Mouse (Mus musculus) embryonic fibroblast, embryonic 13.5 days (primary cell): ENCODE results near the gene Gimap7. TPM values are rescaled to one million over a fixed set of nuclear protein-coding genes. Genes with fewer than 3 reads are reported as not detected.

Source experiments
- H3K27ac ChIP-seq: 2 replicates; pipeline ENCODE4 v1.5.1; 2012; ENCODE audit warnings: low read length, control low read depth, inconsistent platforms; ENCODE audit not compliant: insufficient read depth
- H3K4me1 ChIP-seq: 2 replicates; pipeline ENCODE4 v1.6.1; 2011; ENCODE audit warnings: low read length; ENCODE audit not compliant: control insufficient read depth, insufficient read depth
- H3K4me3 ChIP-seq: 2 replicates; pipeline ENCODE4 v1.5.1; 2011; ENCODE audit warnings: mild to moderate bottlenecking, control low read depth, low read length; ENCODE audit not compliant: insufficient read depth
- CTCF ChIP-seq: IDR thresholded peaks from 2 replicates; pipeline ENCODE4 v1.5.1; 2011; ENCODE audit warnings: mild to moderate bottlenecking, control low read depth, low read length, moderate library complexity, borderline replicate concordance; ENCODE audit not compliant: insufficient read depth
- POLR2A ChIP-seq: IDR thresholded peaks from 2 replicates; pipeline ENCODE4 v1.6.1; 2011; ENCODE audit warnings: low read depth, mild to moderate bottlenecking, control low read depth, low read length, moderate library complexity
- polyA plus RNA-seq: library from polyadenylated mRNA; stranded (reverse); fragments of >200 nt; gene quantifications from 2 replicates; pipeline ENCODE4 v1.2.4, GENCODE M21; 2011; ENCODE audit warnings: low read depth; ENCODE audit not compliant: missing spikeins, insufficient read length

The Gimap7 gene
- polyA plus RNA-seq, 1 experiment, result not detected

GRCm38 (mm10) chr6:48740501-48741169 is 22.2 kb downstream of the Gimap7 start:
- Histone ChIP-seq H3K27ac (no peak overlapping the region), H3K4me3 (no peak overlapping the region), H3K4me1 (no peaks in the 10 kb centered on the region)
- TF ChIP-seq POLR2A (no peak), CTCF (no peak)

- H3K4me1 ChIP-seq, result no peaks in the 10 kb centered on the region
- no peak overlapping the region for H3K4me3 ChIP-seq
- H3K27ac ChIP-seq, result no peak overlapping the region
- TF ChIP-seq CTCF, result no peak
- no peak for TF ChIP-seq POLR2A
Observed at GRCm38 (mm10) chr6:48741273-48741672, 22.9 kb downstream of the Gimap7 start.

- TF ChIP-seq POLR2A (no peak), CTCF (no peak)
- no peak overlapping the region for H3K4me3 ChIP-seq
- H3K4me1 ChIP-seq, result no peaks in the 10 kb centered on the region
- H3K27ac ChIP-seq, result no peak overlapping the region
Observed at GRCm38 (mm10) chr6:48741711-48742206, 23.3 kb downstream of the Gimap7 start.

- Histone ChIP-seq H3K27ac (no peak overlapping the region), H3K4me3 (no peak overlapping the region), H3K4me1 (no peaks in the 10 kb centered on the region)
- TF ChIP-seq CTCF (no peak), POLR2A (no peak)
Observed at GRCm38 (mm10) chr6:48742422-48743351, 24.3 kb downstream of the Gimap7 start.

GRCm38 (mm10) chr6:48745490-48745889 is 27.1 kb downstream of the Gimap7 start:
- Histone ChIP-seq H3K27ac (no peak overlapping the region), H3K4me3 (no peak overlapping the region), H3K4me1 (no peaks in the 10 kb centered on the region)
- TF ChIP-seq POLR2A, result no peak
- no peak for TF ChIP-seq CTCF

- Histone ChIP-seq H3K4me1 (no peaks in the 10 kb centered on the region), H3K4me3 (no peak within 1 kb of the TSS), H3K27ac (no peak within 1 kb of the TSS)
- TF ChIP-seq POLR2A (no peak), CTCF (no peak)
Observed at GRCm38 (mm10) chr6:48745959-48746889, 27.8 kb downstream of the Gimap7 start, which contains the start of gene Gimap5. Gene Gimap5 (plus strand): TSS chr6:48746197.

GRCm38 (mm10) chr6:48747091-48747966 is 28.9 kb downstream of the Gimap7 start:
- Histone ChIP-seq H3K4me3 (no peak overlapping the region), H3K27ac (no peak overlapping the region), H3K4me1 (no peaks in the 10 kb centered on the region)
- TF ChIP-seq POLR2A (no peak), CTCF (no peak)

GRCm38 (mm10) chr6:48763567-48764270 is 45.3 kb downstream of the Gimap7 start:
- TF ChIP-seq CTCF (no peak), POLR2A (no peak)
- H3K4me1 ChIP-seq, result no peaks in the 10 kb centered on the region
- H3K4me3 ChIP-seq, result no peak overlapping the region
- H3K27ac ChIP-seq, result no peak overlapping the region
